Mouse (Mus musculus) forebrain, postnatal 0 days (tissue): ENCODE measurements at regions not wholly inside any gene's neighbourhood (a gene's known extent, or its start where the extent isn't known, plus 50 kb on each side); places are given as distances from the start of the nearest gene placed in this dataset.

ENCODE experiments used
- ATAC-seq: fragments of 200-750 bp; cut with Nextera tagmentation; 2 replicates; pipeline ENCODE4 v1.8.0; 2017; ENCODE audit warnings: mild to moderate bottlenecking, moderate library complexity
- DNase-seq: peaks from one replicate; pipeline ENCODE4 v3.0.0-alpha.2; 2015
- H3K27ac ChIP-seq: fragments of 300-500 bp; sonication (generic); 2 replicates; pipeline ENCODE4 v1.5.1; 2014; ENCODE audit warnings: low read depth, mild to moderate bottlenecking, antibody characterized with exemption, low read length, moderate library complexity, mixed read lengths
- H3K27me3 ChIP-seq: fragments of 300-500 bp; sonication (generic); 2 replicates; pipeline ENCODE4 v1.6.1; 2014; ENCODE audit warnings: mild to moderate bottlenecking, low read length, mixed read lengths; ENCODE audit not compliant: insufficient read depth
- H3K36me3 ChIP-seq: fragments of 300-500 bp; sonication (generic); 2 replicates; pipeline ENCODE4 v1.6.1; 2014; ENCODE audit warnings: mild to moderate bottlenecking, moderate library complexity; ENCODE audit not compliant: insufficient read depth
- H3K4me1 ChIP-seq: fragments of 300-500 bp; sonication (generic); 2 replicates; pipeline ENCODE4 v1.6.1; 2014; ENCODE audit warnings: antibody characterized with exemption; ENCODE audit not compliant: insufficient read depth
- H3K4me2 ChIP-seq: fragments of 300-500 bp; sonication (generic); 2 replicates; pipeline ENCODE4 v1.6.1; 2014; ENCODE audit warnings: low read depth, mild to moderate bottlenecking, moderate library complexity
- H3K4me3 ChIP-seq: fragments of 300-500 bp; sonication (generic); 2 replicates; pipeline ENCODE4 v1.5.1; 2014; ENCODE audit warnings: low read depth, low read length, mixed read lengths
- H3K9ac ChIP-seq: fragments of 300-500 bp; sonication (generic); 2 replicates; pipeline ENCODE4 v1.6.1; 2014; ENCODE audit warnings: mild to moderate bottlenecking
- H3K9me3 ChIP-seq: fragments of 300-500 bp; sonication (generic); 2 replicates; pipeline ENCODE4 v1.6.1; 2016; ENCODE audit warnings: low read length
- CTCF ChIP-seq: sonication (generic); IDR thresholded peaks from 2 replicates; pipeline ENCODE4 v1.5.1; 2016; ENCODE audit warnings: antibody characterized with exemption, control low read depth, low read depth
- WGBS: fragments of 180-500 bp; shearing (Covaris S2); extraction: QIAGEN DNeasy Blood & Tissue Kit; methylation state at CpG from one replicate; pipeline ENCODE4 v1.1.7; 2014; 5-methylcytosine and 5-hydroxymethylcytosine counted together

DNA sequence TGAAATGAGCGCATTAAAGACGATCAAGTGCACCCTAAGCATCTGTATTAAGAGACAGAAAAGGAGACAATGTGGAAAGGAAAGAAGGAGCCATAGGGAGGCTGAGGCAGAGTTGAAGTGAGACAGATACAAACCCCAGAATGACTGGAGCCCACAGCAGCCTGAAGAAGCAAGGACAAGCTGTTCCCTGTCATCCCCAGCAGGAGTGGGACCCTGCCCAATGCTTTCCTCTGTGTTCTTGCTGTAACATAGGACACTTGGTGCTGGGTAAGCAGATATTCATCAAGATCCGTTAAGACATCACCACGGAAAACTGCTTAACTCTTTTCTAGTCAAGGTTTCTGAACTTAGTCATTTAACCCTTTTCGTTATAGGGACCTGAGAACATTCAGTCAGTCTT is 121.4 kb downstream of the CK137956 start:
- DNase-seq (no peak), ATAC-seq (no peak)
- no peak overlapping the region for H3K27ac ChIP-seq
- H3K36me3 ChIP-seq = no peaks in the 10 kb centered on the region
- WGBS = 84% methylated on average over 5 of the region's 5 CpGs
- H3K9me3 ChIP-seq = no peaks in the 10 kb centered on the region
- no peak overlapping the region for H3K9ac ChIP-seq
- TF ChIP-seq CTCF = no peak
- no peak overlapping the region for H3K4me2 ChIP-seq
- no peaks in the 10 kb centered on the region for H3K4me1 ChIP-seq
- no peak overlapping the region for H3K4me3 ChIP-seq
- no peaks in the 10 kb centered on the region for H3K27me3 ChIP-seq

DNA sequence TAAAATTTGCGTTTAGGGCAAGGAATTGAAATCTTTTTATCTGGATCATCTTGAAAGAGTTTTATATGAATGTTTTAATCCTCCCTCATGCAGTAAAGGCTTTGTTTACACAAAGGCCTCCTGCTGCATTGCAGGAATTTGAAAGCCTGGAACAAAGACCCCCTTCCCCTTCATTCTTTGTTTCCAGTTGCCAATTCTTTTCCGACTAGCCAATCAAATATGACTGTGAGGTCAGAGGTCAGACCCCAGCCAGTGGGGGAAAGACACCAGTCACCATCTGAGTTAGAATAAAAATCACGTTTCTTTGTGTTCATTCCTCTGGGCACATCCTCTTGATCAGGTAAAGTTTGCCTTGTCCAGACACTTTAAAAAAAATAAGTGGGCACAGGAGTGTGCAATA is 124.4 kb downstream of the CK137956 start:
- no peaks in the 10 kb centered on the region for H3K9me3 ChIP-seq
- ATAC-seq = no peak
- H3K4me3 ChIP-seq = no peak overlapping the region
- TF ChIP-seq CTCF = no peak
- WGBS = 19% methylated on average over 3 of the region's 3 CpGs
- H3K4me2 ChIP-seq = no peak overlapping the region
- H3K4me1 ChIP-seq = no peaks in the 10 kb centered on the region
- no peak for DNase-seq
- H3K27ac ChIP-seq = no peak overlapping the region
- H3K9ac ChIP-seq = no peak overlapping the region
- H3K36me3 ChIP-seq = no peaks in the 10 kb centered on the region
- H3K27me3 ChIP-seq = no peaks in the 10 kb centered on the region

DNA sequence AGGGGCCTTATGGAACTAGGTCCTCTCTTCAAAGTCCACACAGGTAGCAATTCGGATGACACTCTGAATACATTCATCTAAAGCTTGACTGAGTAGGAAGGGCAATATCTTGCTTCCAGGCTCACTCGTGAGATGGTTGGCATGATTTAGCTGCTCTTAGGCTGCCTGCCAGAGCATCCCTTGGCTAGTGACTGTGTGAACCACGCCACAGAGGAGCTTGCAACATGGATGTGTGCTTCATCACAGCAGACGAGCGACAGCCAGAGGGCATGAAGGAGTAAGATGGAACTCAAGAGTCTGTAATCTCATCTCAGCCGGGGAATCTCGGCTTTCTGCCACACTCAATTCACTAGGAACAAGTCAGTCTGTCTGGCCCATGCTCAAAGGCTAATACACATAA is 127.3 kb downstream of the CK137956 start:
- H3K9ac ChIP-seq = no peak overlapping the region
- ATAC-seq = no peak
- no peaks in the 10 kb centered on the region for H3K9me3 ChIP-seq
- no peak overlapping the region for H3K4me2 ChIP-seq
- 61% methylated on average over 7 of the region's 7 CpGs for WGBS
- H3K4me1 ChIP-seq = no peaks in the 10 kb centered on the region
- H3K27ac ChIP-seq = no peak overlapping the region
- no peaks in the 10 kb centered on the region for H3K27me3 ChIP-seq
- 0 out of 2 replicates have a peak, but pooled peaks have one; percentile 9 for TF ChIP-seq CTCF
- H3K36me3 ChIP-seq = no peaks in the 10 kb centered on the region
- no peak overlapping the region for H3K4me3 ChIP-seq
- peak; percentile 34 for DNase-seq

DNA sequence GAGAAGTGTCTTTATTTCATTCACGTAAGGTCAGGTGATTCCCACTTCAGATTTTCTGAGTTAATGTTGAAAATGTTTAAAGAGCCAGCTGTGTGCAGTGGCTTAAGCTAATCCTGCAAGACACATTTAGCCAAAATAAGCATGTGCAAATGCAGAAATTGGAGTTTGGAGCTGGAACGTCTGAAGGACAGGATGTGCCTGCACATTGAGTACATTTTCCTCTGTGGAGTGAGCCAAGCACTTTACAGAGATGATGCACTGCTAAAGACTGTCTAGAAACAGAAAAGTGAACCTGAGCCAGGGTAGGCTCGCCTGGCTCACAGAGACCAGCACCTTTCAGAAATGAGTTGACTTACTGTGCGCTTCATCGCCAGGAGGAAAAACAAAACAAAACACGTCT is 137.1 kb downstream of the CK137956 start:
- no peaks in the 10 kb centered on the region for H3K36me3 ChIP-seq
- no peak for TF ChIP-seq CTCF
- no peaks in the 10 kb centered on the region for H3K9me3 ChIP-seq
- no peak overlapping the region for H3K4me3 ChIP-seq
- WGBS = 74% methylated on average over 6 of the region's 6 CpGs
- no peak overlapping the region for H3K27ac ChIP-seq
- H3K9ac ChIP-seq = no peak overlapping the region
- no peak for ATAC-seq
- no peaks in the 10 kb centered on the region for H3K27me3 ChIP-seq
- H3K4me2 ChIP-seq = no peak overlapping the region
- no peaks in the 10 kb centered on the region for H3K4me1 ChIP-seq
- no peak for DNase-seq

DNA sequence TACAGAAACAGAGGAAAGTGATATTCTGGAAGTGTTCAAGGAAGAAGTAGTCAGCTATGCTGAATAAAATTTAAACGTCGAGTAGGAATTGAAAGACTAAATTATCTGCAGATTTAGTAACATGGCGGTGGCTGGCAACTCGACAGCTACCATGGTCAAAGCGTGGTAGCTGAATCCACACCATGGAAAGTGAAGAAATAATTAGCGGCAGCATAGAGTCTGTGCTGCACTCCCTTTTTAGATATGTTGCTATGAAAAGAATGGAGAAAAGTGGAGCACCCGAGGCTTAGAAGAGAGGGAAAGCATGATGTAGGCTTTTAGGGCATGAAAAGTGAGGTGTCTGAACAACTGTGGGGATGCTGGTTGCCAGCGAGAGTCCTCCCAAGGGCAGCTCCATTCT is 143.8 kb downstream of the CK137956 start:
- Histone ChIP-seq H3K9me3 (no peaks in the 10 kb centered on the region), H3K27ac (no peak overlapping the region), H3K9ac (no peak overlapping the region), H3K36me3 (no peaks in the 10 kb centered on the region), H3K4me3 (no peak overlapping the region), H3K4me2 (no peak overlapping the region), H3K4me1 (no peaks in the 10 kb centered on the region), H3K27me3 (no peaks in the 10 kb centered on the region)
- DNase-seq (no peak), ATAC-seq (no peak)
- 86% methylated on average over 8 of the region's 8 CpGs for whole genome bisulfite sequencing
- TF ChIP-seq CTCF = no peak

DNA sequence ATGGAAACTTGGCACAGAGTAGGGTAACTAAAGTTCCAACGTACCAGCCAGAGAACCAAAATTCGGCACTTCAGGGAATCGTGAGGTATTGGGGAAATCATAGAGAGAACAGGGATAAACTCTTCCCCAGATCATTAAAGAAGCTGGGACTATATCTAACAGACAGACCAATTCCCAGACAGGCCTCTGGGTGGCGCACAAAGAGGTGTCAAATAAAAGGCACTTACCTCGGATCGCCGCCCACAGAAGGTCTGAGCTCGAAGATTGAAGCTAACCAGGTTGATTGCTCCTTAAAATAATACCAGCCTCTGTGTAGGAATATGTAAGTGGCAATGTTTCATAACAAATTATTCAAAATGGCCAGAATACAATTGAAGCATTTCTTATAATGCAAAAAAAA is 151.2 kb downstream of the CK137956 start:
- H3K36me3 ChIP-seq = no peaks in the 10 kb centered on the region
- 79% methylated on average over 8 of the region's 8 CpGs for WGBS
- ATAC-seq = no peak
- no peak for DNase-seq
- no peak overlapping the region for H3K4me3 ChIP-seq
- no peak for TF ChIP-seq CTCF
- no peak overlapping the region for H3K27ac ChIP-seq
- H3K9ac ChIP-seq = no peak overlapping the region
- no peaks in the 10 kb centered on the region for H3K9me3 ChIP-seq
- H3K4me2 ChIP-seq = no peak overlapping the region
- H3K4me1 ChIP-seq = no peaks in the 10 kb centered on the region
- H3K27me3 ChIP-seq = no peaks in the 10 kb centered on the region

DNA sequence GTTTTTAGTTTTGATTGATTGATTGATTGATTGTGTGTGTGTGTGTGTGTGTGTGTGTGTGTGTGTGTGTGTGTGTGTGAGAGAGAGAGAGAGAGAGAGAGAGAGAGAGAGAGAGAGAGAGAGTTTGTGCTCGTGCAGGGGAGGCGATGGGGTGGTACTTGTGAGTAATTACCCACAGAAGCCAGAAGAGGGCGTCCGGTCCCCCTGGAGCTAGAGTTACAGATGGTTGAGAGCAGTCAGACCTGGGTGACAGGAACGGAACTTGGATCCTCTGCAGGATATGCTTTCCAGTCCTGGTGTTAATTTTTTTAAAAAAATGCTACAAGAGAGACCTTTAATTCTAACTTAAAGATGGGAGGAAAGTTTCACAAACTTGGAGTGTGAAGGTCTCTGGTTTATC is 151.7 kb downstream of the CK137956 start:
- Histone ChIP-seq H3K4me2 (no peak overlapping the region), H3K27me3 (no peaks in the 10 kb centered on the region), H3K27ac (no peak overlapping the region), H3K9ac (no peak overlapping the region), H3K36me3 (no peaks in the 10 kb centered on the region), H3K9me3 (no peaks in the 10 kb centered on the region), H3K4me1 (no peaks in the 10 kb centered on the region), H3K4me3 (no peak overlapping the region)
- DNase-seq (no peak), ATAC-seq (no peak)
- TF ChIP-seq CTCF = no peak
- WGBS = 75% methylated on average over 5 of the region's 5 CpGs

DNA sequence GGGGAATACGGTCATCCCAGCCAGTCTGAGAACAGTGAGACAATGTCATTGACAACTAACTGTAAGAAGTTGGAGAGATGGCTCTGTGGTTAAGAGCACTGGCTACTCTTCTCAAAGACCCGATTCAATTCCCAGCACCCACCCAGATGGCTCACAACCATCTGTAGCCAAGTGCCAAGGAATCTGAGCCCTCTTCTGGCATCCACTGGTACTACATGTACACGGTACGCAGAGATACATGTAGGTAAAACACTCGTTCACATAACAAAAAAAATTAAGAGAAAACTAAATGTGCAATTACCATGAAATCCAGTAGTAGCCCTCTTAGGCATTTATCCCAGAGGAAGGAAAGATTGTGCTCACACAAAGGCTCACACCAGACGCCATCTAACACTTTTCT is 156.1 kb downstream of the CK137956 start:
- no peak for ATAC-seq
- no peaks in the 10 kb centered on the region for H3K9me3 ChIP-seq

More for the DNA sequence above, 156.1 kb downstream of the CK137956 start:
- TF ChIP-seq CTCF = peak; percentile 25; the same call in 1 of the 2 replicates
- H3K27ac ChIP-seq = no peak overlapping the region
- DNase-seq = no peak
- no peaks in the 10 kb centered on the region for H3K27me3 ChIP-seq
- no peaks in the 10 kb centered on the region for H3K36me3 ChIP-seq
- 80% methylated on average over 6 of the region's 6 CpGs for WGBS
- H3K4me1 ChIP-seq = no peaks in the 10 kb centered on the region
- no peak overlapping the region for H3K9ac ChIP-seq
- no peak overlapping the region for H3K4me2 ChIP-seq
- no peak overlapping the region for H3K4me3 ChIP-seq
